Mouse (Mus musculus): Measurements from ENCODE around the gene Gna12.

DNA sequence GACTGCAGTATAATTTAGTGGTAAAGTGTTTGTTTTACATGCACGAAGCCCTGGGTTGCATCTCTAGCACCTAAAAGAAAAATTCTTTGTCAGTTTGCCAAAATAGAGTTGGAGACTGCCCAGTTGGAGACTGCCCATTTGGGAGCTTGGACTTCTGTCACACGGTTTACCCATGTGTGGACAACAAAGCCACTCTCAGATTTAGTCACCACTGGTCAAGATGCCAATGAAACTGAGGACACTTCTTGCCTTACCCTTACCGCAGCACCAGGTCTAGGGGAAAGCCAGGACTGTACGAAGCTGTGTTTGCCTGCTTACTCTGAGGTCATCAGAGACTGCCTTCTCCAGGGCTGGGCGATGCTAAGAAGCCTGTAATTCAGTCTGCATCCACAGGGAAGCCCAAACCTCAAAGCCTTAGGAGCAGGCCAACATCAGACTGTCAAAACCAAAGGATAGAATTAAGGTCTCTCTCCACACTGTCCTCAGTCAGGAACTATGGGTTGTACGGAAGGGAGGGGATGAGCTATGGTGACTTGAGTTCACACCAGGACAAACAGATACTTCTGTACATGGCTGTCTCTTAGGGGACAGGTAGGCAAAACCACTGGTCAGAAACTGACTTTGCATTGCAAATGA, 29.8 kb downstream of the Gna12 start:
- TF ChIP-seq FOSL1 (IDR thresholded peaks at IDR 0.05; ENCODE audit: insufficient read depth, low read length, poor library complexity, severe bottlenecking), result no peak
- TF ChIP-seq CTCF (IDR thresholded peaks at IDR 0.05; ENCODE audit: control insufficient read depth, insufficient read depth, insufficient read length), result no peak

All from C2C12 (cell line).